Mouse (Mus musculus) lung, embryonic 15.5 days (tissue): ENCODE measurements around the gene Rps25. TPM values are rescaled to one million over a fixed set of nuclear protein-coding genes. Genes with fewer than 3 reads are reported as not detected.
"Not testable (repeated sequence)": the region's sequence is repeated elsewhere in the genome, so short reads cannot be mapped to it uniquely, and the experiment has no call there.

ENCODE experiments used
- ATAC-seq: fragments of 200-750 bp; cut with Nextera tagmentation; 2 replicates; pipeline ENCODE4 v1.8.0; 2017; ENCODE audit warnings: moderate number of reproducible peaks, borderline replicate concordance; ENCODE audit not compliant: low FRiP score, low TSS enrichment; ENCODE audit errors: extremely low read depth
- H3K27ac ChIP-seq: fragments of 300-500 bp; sonication (generic); 2 replicates; pipeline ENCODE4 v1.5.1; 2015; ENCODE audit warnings: moderate library complexity, mild to moderate bottlenecking, inconsistent platforms
- H3K27me3 ChIP-seq: fragments of 300-500 bp; sonication (generic); 2 replicates; pipeline ENCODE4 v1.6.1; 2015; ENCODE audit warnings: inconsistent platforms
- H3K36me3 ChIP-seq: fragments of 300-500 bp; sonication (generic); 2 replicates; pipeline ENCODE4 v1.6.1; 2015; ENCODE audit warnings: inconsistent platforms
- H3K4me1 ChIP-seq: fragments of 300-500 bp; sonication (generic); 2 replicates; pipeline ENCODE4 v1.6.1; 2015; ENCODE audit warnings: inconsistent platforms
- H3K4me2 ChIP-seq: fragments of 300-500 bp; sonication (generic); 2 replicates; pipeline ENCODE4 v1.6.1; 2015; ENCODE audit warnings: inconsistent platforms, mild to moderate bottlenecking, moderate library complexity
- H3K4me3 ChIP-seq: fragments of 300-500 bp; sonication (generic); 2 replicates; pipeline ENCODE4 v1.5.1; 2015; ENCODE audit warnings: mild to moderate bottlenecking, inconsistent platforms
- H3K9ac ChIP-seq: fragments of 300-500 bp; sonication (generic); 2 replicates; pipeline ENCODE4 v1.6.1; 2015; ENCODE audit warnings: inconsistent platforms
- H3K9me3 ChIP-seq: fragments of 300-500 bp; sonication (generic); 2 replicates; pipeline ENCODE4 v1.6.1; 2016; ENCODE audit warnings: inconsistent platforms
- WGBS: fragments of 180-500 bp; shearing (Covaris S2); methylation state at CpG from one replicate; pipeline ENCODE4 v1.1.7; 2015; 5-methylcytosine and 5-hydroxymethylcytosine counted together
- polyA plus RNA-seq: library from polyadenylated mRNA; unstranded; fragments of >200 nt; fragmentation: Nextera tagmentation; extraction: Ambion mirVana; gene quantifications from 2 replicates; pipeline ENCODE4 v1.2.1, GENCODE M21; 2015

Gene Rps25
- polyA plus RNA-seq, 1 experiment from 2014 or later = 1,635 TPM

DNA sequence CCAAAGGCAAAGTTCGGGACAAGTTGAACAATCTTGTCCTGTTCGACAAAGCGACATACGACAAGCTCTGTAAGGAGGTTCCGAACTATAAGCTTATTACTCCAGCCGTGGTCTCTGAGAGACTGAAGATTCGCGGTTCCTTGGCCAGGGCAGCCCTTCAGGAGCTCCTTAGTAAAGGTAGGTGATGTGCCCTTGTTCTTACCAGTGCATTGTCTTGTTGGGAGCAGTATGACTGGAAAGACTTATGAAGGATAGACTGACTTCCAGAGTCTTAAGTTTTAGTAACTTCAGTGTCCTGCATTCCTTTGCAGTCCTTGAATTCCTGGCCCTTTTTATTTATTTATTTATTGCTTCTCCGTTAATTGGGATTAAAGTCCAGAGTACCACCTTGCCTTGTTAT is 1.8 kb downstream of the Rps25 start:
- peaks cover 67% of the 10 kb centered on the region for H3K36me3 ChIP-seq
- H3K4me3 ChIP-seq = peak overlapping the region; percentile 90
- not testable (repeated sequence) for H3K27ac ChIP-seq, H3K27me3 ChIP-seq, ATAC-seq, H3K9me3 ChIP-seq
- peak overlapping the region; percentile 74 for H3K4me2 ChIP-seq
- WGBS = 73% methylated on average over 9 of the region's 9 CpGs
- peak overlapping the region; percentile 85 for H3K9ac ChIP-seq
- peaks cover 25% of the 10 kb centered on the region for H3K4me1 ChIP-seq

DNA sequence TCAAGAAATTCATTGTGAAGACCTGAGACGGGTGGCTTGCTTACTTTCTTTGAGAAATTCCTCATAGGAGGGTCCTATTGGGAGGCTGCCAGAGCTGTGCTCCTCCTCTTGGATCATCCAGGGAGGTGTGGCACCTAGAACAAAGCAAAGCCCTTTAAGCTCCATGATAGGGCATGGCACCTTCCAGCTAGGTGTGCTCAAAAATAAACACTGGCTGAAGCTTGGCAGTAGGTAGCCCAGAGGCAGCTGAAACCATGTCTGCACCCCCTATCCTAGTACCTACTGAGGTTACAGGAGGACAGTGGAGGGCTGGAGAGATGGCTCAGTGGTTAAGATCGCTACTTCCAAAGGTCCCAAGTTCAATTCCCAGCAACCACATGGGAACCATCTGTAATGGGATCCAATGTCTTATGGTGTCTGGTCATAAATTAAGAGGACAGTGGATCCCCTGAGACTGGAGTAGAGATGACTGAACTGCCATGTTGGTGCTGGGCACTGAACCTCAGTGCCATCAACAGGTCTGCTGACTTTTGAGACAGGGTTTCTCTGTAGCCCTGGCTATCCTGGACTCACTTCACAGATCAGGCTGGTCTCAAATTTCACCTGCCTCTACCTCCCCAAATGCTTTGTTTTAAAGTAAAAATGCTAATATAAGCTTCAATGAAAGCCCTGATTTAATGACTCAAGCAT is 3.9 kb downstream of the Rps25 start:
- WGBS = 67% methylated on average over 2 of the region's 2 CpGs
- Histone ChIP-seq H3K36me3 (peaks cover 59% of the 10 kb centered on the region), H3K4me1 (peaks cover 18% of the 10 kb centered on the region), H3K27ac (no peak overlapping the region), H3K9ac (no peak overlapping the region), H3K4me3 (no peak overlapping the region), H3K4me2 (no peak overlapping the region), H3K9me3 (no peaks in the 10 kb centered on the region), H3K27me3 (no peaks in the 10 kb centered on the region)
- ATAC-seq = no peak

GRCm38 (mm10) chr9:44411601-44412130 is 4.7 kb downstream of the Rps25 start:
- H3K27me3 ChIP-seq = no peaks in the 10 kb centered on the region
- peaks cover 59% of the 10 kb centered on the region for H3K36me3 ChIP-seq
- no peak overlapping the region for H3K9ac ChIP-seq
- ATAC-seq = no peak
- H3K9me3 ChIP-seq = no peaks in the 10 kb centered on the region
- H3K27ac ChIP-seq = no peak overlapping the region
- H3K4me1 ChIP-seq = peaks cover 13% of the 10 kb centered on the region
- WGBS = 73% methylated on average over 1 of the region's 1 CpGs
- no peak overlapping the region for H3K4me3 ChIP-seq
- H3K4me2 ChIP-seq = no peak overlapping the region

- H3K27me3 ChIP-seq = no peaks in the 10 kb centered on the region
- ATAC-seq = no peak
- peaks cover 59% of the 10 kb centered on the region for H3K36me3 ChIP-seq
- no peaks in the 10 kb centered on the region for H3K9me3 ChIP-seq
- H3K4me3 ChIP-seq = no peak overlapping the region
- H3K4me2 ChIP-seq = no peak overlapping the region
- 72% methylated on average over 4 of the region's 4 CpGs for WGBS
- peaks cover 17% of the 10 kb centered on the region for H3K4me1 ChIP-seq
- no peak overlapping the region for H3K27ac ChIP-seq
- H3K9ac ChIP-seq = no peak overlapping the region
Observed at GRCm38 (mm10) chr9:44412306-44412705, 5.4 kb downstream of the Rps25 start.

DNA sequence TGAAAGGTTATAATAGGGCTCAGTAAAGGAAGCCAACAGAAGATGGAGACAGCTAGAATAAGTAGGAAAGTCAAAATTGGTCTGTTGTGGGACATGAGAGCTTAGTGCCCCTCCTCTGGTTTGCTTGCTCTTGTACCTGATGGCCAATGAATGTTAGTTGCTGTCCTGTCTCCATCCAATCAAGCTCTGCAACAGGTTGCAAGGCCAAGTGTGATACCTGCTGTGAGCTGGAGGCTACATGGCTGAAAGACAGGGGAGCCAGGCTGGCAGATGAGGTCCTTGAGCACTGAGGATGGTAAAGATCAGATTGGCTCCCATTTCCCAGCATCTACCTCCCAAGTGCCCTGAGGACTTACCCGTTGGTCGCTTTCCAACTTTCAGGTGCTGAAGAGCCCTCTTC is 5.8 kb downstream of the Rps25 start:
- Histone ChIP-seq H3K9me3 (no peaks in the 10 kb centered on the region), H3K9ac (no peak overlapping the region), H3K4me3 (no peak overlapping the region), H3K36me3 (peaks cover 59% of the 10 kb centered on the region), H3K27ac (no peak overlapping the region), H3K4me2 (no peak overlapping the region), H3K27me3 (no peaks in the 10 kb centered on the region), H3K4me1 (peaks cover 20% of the 10 kb centered on the region)
- WGBS = 55% methylated on average over 2 of the region's 2 CpGs
- no peak for ATAC-seq

GRCm38 (mm10) chr9:44417156-44417891 is 10.4 kb downstream of the Rps25 start:
- peak overlapping the region; percentile 74 for H3K9ac ChIP-seq

DNA sequence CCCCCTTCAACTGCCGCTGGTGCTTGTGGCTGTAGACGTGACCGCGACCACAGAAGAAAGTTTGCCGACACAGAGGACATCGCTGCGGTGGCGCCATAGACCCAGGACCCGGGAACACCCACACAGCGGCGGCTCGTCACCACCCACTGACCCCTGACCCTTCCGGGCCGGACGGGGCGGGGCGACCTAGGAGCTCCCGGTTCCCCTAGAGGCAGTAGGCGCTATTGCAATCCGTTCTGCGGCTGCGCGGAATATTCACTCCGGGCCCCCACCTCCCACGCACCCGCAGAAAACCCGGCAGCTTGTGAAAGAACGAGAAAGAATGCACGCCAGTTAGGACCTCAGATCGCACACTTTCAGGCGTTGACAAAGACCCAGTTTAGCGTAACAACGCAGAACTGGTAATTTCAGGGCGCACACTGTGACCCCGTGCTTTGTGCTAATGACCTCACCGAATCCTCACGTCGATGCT is 11.0 kb downstream of the Rps25 start:
- peak overlapping the region; percentile 88 for H3K4me3 ChIP-seq
- H3K36me3 ChIP-seq = peaks cover 16% of the 10 kb centered on the region; the same call in 1 of the 2 replicates
- peaks cover 11% of the 10 kb centered on the region for H3K4me1 ChIP-seq
- peak overlapping the region; percentile 65 for H3K27ac ChIP-seq
- under 1% methylated on average over 38 of the region's 38 CpGs for WGBS
- peak; percentile 96 for ATAC-seq
- H3K9ac ChIP-seq = peak overlapping the region; percentile 74
- no peaks in the 10 kb centered on the region for H3K9me3 ChIP-seq
- H3K4me2 ChIP-seq = peak overlapping the region; percentile 81
- H3K27me3 ChIP-seq = no peaks in the 10 kb centered on the region

More at GRCm38 (mm10) chr9:44417156-44417891, 10.4 kb downstream of the Rps25 start:
- Histone ChIP-seq H3K4me3 (peak overlapping the region; percentile 88), H3K9me3 (no peaks in the 10 kb centered on the region), H3K4me2 (peak overlapping the region; percentile 81), H3K36me3 (peaks cover 23% of the 10 kb centered on the region), H3K27me3 (no peaks in the 10 kb centered on the region), H3K27ac (peak overlapping the region; percentile 60), H3K4me1 (peaks cover 11% of the 10 kb centered on the region)
- WGBS = 7% methylated on average over 26 of the region's 26 CpGs
- ATAC-seq = peak; percentile 73

DNA sequence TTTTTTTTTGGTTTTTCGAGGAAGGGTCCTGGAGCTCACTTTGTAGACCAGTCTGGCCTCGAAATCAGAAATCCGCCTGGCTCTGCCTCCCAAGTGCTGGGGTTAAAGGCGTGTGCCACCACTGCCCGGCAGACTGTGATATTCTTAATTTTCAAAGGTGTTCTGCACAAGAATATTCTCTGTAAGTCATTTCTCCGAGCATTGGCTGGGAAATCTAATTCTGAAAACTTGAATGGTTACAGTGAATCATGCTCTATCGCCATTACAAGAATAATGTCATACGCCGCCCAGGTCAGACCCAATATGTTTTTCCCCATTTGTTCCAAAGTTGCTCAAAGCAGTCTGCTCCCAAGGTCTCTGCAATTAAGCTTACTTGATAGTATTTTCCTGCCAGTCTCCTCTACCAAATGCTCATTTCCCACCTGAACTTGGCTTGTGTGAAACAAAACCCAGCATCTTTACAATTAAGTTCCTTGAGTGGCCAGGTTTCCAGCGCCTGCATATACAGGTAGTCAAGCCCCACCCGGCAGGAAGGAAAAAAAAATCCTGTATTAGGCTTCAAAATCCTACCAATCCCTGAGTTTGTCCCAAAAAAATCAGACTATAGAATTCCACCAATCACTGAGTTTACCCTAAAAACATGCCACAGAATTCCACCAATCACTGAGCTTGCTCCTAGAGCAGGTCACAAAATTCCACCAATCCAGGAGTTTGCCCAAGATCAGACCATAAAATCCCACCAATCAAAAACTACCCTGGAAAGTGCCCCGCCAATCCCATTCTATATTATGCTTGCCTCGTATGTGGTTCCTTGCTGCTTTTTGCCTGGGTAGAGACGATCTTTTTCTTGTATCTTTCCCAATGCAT is 11.8 kb downstream of the Rps25 start, which contains the start of gene Ccdc84:
Gene Ccdc84, minus strand, starts transcription at position 51 of the 867 bp plus-strand sequence.
- 72% methylated on average over 14 of the region's 14 CpGs for WGBS
- ATAC-seq = no peak
- H3K36me3 ChIP-seq = peaks cover 11% of the 10 kb centered on the region; the same call in 1 of the 2 replicates

DNA sequence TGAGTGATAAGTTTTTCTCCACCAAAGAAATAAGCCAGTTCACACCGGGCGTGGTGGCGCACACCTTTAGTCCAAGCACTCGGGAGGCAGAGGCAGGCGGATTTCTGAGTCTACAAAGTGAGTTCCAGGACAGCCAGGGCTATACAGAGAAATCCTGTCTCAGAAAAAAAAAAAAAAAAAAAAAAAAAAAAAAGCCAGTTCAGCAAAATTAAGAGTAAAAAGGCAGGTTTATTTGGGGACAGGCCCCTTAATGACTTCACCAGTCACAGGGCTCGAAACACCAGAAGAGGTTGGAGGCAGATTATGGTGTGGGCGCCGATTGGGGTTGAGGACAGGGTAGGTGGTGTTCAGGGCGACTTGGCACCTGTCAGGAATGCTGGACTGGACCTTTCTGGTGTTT is 12.8 kb downstream of the Rps25 start:
- H3K9ac ChIP-seq, ATAC-seq, H3K27me3 ChIP-seq, H3K4me2 ChIP-seq, H3K9me3 ChIP-seq, H3K4me3 ChIP-seq, H3K27ac ChIP-seq, H3K36me3 ChIP-seq: not testable (repeated sequence)
- peaks cover 11% of the 10 kb centered on the region for H3K4me1 ChIP-seq
- 90% methylated on average over 9 of the region's 9 CpGs for WGBS

More for the DNA sequence above, 11.8 kb downstream of the Rps25 start, which contains the start of gene Ccdc84:
- Histone ChIP-seq H3K9ac (peak within 1 kb of the TSS; percentile 74), H3K4me3 (peak within 1 kb of the TSS; percentile 88), H3K4me1 (peaks cover 11% of the 10 kb centered on the region), H3K27me3 (no peaks in the 10 kb centered on the region), H3K9me3 (no peaks in the 10 kb centered on the region), H3K4me2 (peak within 1 kb of the TSS; percentile 81), H3K27ac (peak within 1 kb of the TSS; percentile 65)

DNA sequence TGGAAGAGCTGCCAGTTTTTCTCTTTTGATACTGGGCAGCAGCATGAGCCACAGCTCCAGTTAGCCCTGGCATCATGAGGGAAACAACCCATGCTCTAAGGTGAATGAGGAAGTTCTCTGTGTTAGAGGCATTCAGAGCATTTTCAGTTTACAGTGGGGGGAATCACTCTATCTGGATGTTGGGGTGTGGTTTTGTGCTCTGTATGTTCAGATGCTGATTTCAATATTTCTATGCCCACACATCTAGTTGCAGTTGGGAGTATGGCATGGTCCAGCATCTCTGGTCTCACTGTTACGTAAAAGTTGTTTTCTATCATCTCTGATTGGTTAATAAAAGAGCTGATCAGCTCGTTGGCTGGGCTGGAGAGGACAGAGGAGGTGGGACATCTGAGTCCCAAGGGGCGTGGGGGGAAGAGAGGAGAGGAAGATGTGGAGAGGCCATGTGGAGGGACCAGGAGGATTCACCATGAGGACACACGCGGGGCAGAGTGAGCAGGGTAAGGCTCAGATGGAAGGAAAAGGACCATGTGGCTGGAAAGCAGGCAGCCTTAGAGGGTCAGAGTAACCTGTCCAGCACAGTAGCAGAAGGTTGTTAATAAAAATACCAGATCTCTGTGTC is 13.4 kb downstream of the Rps25 start:
- peaks cover 11% of the 10 kb centered on the region for H3K4me1 ChIP-seq
- H3K4me2 ChIP-seq = no peak overlapping the region
- no peak overlapping the region for H3K27ac ChIP-seq
- H3K27me3 ChIP-seq = no peaks in the 10 kb centered on the region
- no peak overlapping the region for H3K4me3 ChIP-seq
- H3K36me3 ChIP-seq = no peaks in the 10 kb centered on the region
- no peak for ATAC-seq
- H3K9ac ChIP-seq = no peak overlapping the region
- H3K9me3 ChIP-seq = no peaks in the 10 kb centered on the region
- 63% methylated on average over 5 of the region's 5 CpGs for WGBS

- Histone ChIP-seq H3K27ac (no peak overlapping the region), H3K4me1 (0 out of 2 replicates have a peak, but pooled peaks cover under 1% of the 10 kb centered on the region), H3K4me2 (no peak overlapping the region), H3K27me3 (no peaks in the 10 kb centered on the region), H3K9ac (no peak overlapping the region), H3K4me3 (no peak overlapping the region), H3K36me3 (no peaks in the 10 kb centered on the region), H3K9me3 (no peaks in the 10 kb centered on the region)
- no peak for ATAC-seq
- WGBS = 81% methylated on average over 4 of the region's 4 CpGs
Observed at GRCm38 (mm10) chr9:44423576-44423975, 16.6 kb downstream of the Rps25 start.
